Mouse (Mus musculus): Measurements from ENCODE around the gene Dner. TPM values are rescaled to one million over a fixed set of nuclear protein-coding genes. Genes with fewer than 3 reads are reported as not detected.

Dner gene
- polyA plus RNA-seq, 1 experiment from 2014 or later = 3.7 TPM

- no peak overlapping the region for H3K9ac ChIP-seq
- H3K4me3 ChIP-seq (replicated peaks) = no peak overlapping the region
- no peaks in the 10 kb centered on the region for H3K36me3 ChIP-seq
- WGBS = 82% methylated on average over 5 of the region's 5 CpGs
- no peaks in the 10 kb centered on the region for H3K4me1 ChIP-seq
- H3K9me3 ChIP-seq = no peaks in the 10 kb centered on the region
- H3K27me3 ChIP-seq (replicated peaks) = no peaks in the 10 kb centered on the region
- no peak overlapping the region for H3K27ac ChIP-seq
- H3K4me2 ChIP-seq = no peak overlapping the region
- no peak; the same call in 1 of the 2 replicates for ATAC-seq (ENCODE audit: insufficient read depth, low FRiP score, low read depth)
Observed at GRCm38 (mm10) chr1:84405551-84406290, 290.3 kb downstream of the Dner start.

DNA sequence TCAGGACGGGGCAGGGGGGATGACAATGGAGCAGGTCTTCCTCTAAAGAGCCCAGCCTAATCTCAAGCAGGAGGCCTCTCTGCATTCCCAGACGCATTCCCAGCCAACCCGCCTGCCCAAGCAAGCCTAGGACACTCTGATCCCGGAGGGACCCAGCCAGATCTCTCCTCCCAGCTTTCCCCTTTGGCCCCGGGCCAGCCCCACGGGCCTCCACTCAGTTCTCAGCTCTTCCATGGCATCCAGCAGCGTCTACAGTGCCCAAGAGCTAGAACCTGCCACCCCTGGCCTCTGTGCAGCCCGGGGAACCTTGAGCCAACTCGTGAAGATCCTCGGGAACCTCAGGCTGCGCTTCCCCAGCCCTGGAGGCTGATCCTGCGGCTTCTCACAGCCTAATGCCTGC lies 291.1 kb downstream of the Dner start:
- no peaks in the 10 kb centered on the region for H3K4me1 ChIP-seq
- H3K27ac ChIP-seq = no peak overlapping the region
- no peak overlapping the region for H3K9ac ChIP-seq
- no peaks in the 10 kb centered on the region for H3K27me3 ChIP-seq (replicated peaks)
- no peak overlapping the region for H3K4me2 ChIP-seq
- no peak overlapping the region for H3K4me3 ChIP-seq (replicated peaks)
- WGBS = 45% methylated on average over 12 of the region's 12 CpGs
- H3K9me3 ChIP-seq = no peaks in the 10 kb centered on the region
- ATAC-seq (ENCODE audit: insufficient read depth, low FRiP score, low read depth) = no peak
- H3K36me3 ChIP-seq = no peaks in the 10 kb centered on the region

GRCm38 (mm10) chr1:84402154-84402553 lies 293.9 kb downstream of the Dner start:
- Histone ChIP-seq H3K9me3 (no peaks in the 10 kb centered on the region), H3K36me3 (no peaks in the 10 kb centered on the region), H3K4me3 (replicated peaks) (no peak overlapping the region), H3K27ac (no peak overlapping the region), H3K4me1 (no peaks in the 10 kb centered on the region), H3K27me3 (replicated peaks) (no peaks in the 10 kb centered on the region), H3K4me2 (no peak overlapping the region), H3K9ac (no peak overlapping the region)
- ATAC-seq (ENCODE audit: insufficient read depth, low FRiP score, low read depth) = no peak
- WGBS = 69% methylated on average over 1 of the region's 1 CpGs

- no peaks in the 10 kb centered on the region for H3K36me3 ChIP-seq
- H3K4me1 ChIP-seq = no peaks in the 10 kb centered on the region
- H3K27me3 ChIP-seq (replicated peaks) = no peaks in the 10 kb centered on the region
- no peak overlapping the region for H3K27ac ChIP-seq
- no peak overlapping the region for H3K9ac ChIP-seq
- no peaks in the 10 kb centered on the region for H3K9me3 ChIP-seq
- 73% methylated on average over 3 of the region's 3 CpGs for WGBS
- no peak overlapping the region for H3K4me2 ChIP-seq
- no peak for ATAC-seq (ENCODE audit: insufficient read depth, low FRiP score, low read depth)
- H3K4me3 ChIP-seq (replicated peaks) = no peak overlapping the region
Observed at GRCm38 (mm10) chr1:84399671-84400070, 296.4 kb downstream of the Dner start.

DNA sequence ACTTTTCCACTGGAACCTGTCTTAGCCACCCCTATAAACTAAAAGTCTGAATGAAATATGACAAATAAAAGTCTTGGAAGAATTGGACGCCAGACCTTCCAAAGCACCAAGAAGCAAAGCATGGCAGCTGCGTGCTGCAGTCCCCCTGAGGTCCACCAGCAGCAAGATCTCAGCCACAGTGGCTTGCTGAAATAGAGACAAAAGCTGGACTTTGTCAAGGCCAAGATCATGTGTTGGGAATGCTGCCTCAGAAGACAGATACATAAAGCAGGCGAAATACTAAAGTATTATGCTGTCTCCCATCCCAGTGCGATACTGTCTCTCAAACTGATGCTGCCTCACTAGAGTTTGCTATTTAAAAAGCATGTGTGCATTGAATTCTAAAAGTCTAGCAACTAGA lies 296.9 kb downstream of the Dner start:
- no peak overlapping the region for H3K9ac ChIP-seq
- no peak overlapping the region for H3K27ac ChIP-seq
- no peaks in the 10 kb centered on the region for H3K4me1 ChIP-seq
- H3K27me3 ChIP-seq (replicated peaks) = no peaks in the 10 kb centered on the region
- WGBS = 59% methylated on average over 4 of the region's 4 CpGs
- no peak overlapping the region for H3K4me2 ChIP-seq
- H3K4me3 ChIP-seq (replicated peaks) = no peak overlapping the region
- no peaks in the 10 kb centered on the region for H3K9me3 ChIP-seq
- no peaks in the 10 kb centered on the region for H3K36me3 ChIP-seq
- no peak for ATAC-seq (ENCODE audit: insufficient read depth, low FRiP score, low read depth)

GRCm38 (mm10) chr1:84396787-84397186 lies 299.2 kb downstream of the Dner start:
- Histone ChIP-seq H3K4me3 (replicated peaks) (no peak overlapping the region), H3K27me3 (replicated peaks) (no peaks in the 10 kb centered on the region), H3K4me1 (no peaks in the 10 kb centered on the region), H3K4me2 (no peak overlapping the region), H3K9me3 (no peaks in the 10 kb centered on the region), H3K27ac (no peak overlapping the region), H3K9ac (no peak overlapping the region), H3K36me3 (no peaks in the 10 kb centered on the region)
- ATAC-seq (ENCODE audit: insufficient read depth, low FRiP score, low read depth) = no peak
- 64% methylated on average over 3 of the region's 3 CpGs for WGBS

DNA sequence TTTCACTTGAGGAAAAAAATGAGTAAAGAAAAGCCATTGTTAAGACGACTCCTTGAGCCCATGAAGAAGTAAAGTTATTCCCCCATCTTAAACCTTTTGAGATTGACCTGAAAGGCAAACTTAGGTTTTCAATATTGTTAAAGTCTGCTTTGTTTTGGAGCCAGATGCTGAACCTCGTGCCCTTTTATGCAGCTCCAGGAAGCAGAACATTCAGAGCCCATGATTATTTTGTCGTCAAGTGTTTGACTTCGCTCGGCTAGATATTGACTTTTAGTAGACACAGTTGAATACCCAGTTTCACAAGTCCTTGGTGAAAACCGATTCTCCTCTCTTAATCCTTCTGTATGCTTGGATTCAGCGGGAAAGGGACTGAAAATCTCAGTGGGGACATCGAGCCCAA lies 300.1 kb downstream of the Dner start:
- Histone ChIP-seq H3K9ac (no peak overlapping the region), H3K4me3 (replicated peaks) (no peak overlapping the region), H3K4me1 (no peaks in the 10 kb centered on the region), H3K9me3 (no peaks in the 10 kb centered on the region), H3K27me3 (replicated peaks) (no peaks in the 10 kb centered on the region), H3K4me2 (no peak overlapping the region), H3K27ac (no peak overlapping the region), H3K36me3 (no peaks in the 10 kb centered on the region)
- no peak for ATAC-seq (ENCODE audit: insufficient read depth, low FRiP score, low read depth)
- WGBS = 71% methylated on average over 8 of the region's 8 CpGs

- Histone ChIP-seq H3K27me3 (replicated peaks) (no peaks in the 10 kb centered on the region), H3K9ac (no peak overlapping the region), H3K9me3 (no peaks in the 10 kb centered on the region), H3K27ac (no peak overlapping the region), H3K36me3 (no peaks in the 10 kb centered on the region), H3K4me3 (replicated peaks) (no peak overlapping the region), H3K4me2 (no peak overlapping the region), H3K4me1 (no peaks in the 10 kb centered on the region)
- WGBS = 75% methylated on average over 4 of the region's 4 CpGs
- no peak for ATAC-seq (ENCODE audit: insufficient read depth, low FRiP score, low read depth)
Observed at GRCm38 (mm10) chr1:84390961-84391360, 305.1 kb downstream of the Dner start.

DNA sequence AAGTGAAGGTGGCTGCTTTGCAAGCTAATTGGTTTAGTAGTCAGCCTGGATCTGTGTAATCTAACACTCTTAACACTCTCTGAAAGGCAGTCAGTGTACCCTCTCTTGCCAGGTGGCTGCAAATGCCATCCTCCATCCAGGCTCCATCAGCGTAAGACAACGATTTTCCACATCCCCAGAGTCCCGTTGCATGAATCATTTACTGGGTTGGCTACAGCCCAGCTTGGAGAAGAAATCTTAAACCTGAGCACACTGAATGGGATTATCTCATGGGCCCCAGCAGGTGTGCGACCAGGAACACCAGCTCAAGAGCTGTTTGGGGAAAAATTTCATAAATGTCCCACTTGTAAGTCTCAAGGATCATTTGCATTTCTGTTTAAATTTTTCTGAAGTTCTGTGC lies 308.4 kb downstream of the Dner start:
- Histone ChIP-seq H3K4me1 (no peaks in the 10 kb centered on the region), H3K9me3 (no peaks in the 10 kb centered on the region), H3K36me3 (no peaks in the 10 kb centered on the region), H3K9ac (no peak overlapping the region), H3K27ac (no peak overlapping the region), H3K4me2 (no peak overlapping the region), H3K4me3 (replicated peaks) (no peak overlapping the region), H3K27me3 (replicated peaks) (no peaks in the 10 kb centered on the region)
- ATAC-seq (ENCODE audit: insufficient read depth, low FRiP score, low read depth) = no peak
- 60% methylated on average over 4 of the region's 4 CpGs for WGBS

GRCm38 (mm10) chr1:84386481-84387146 lies 309.4 kb downstream of the Dner start:
- H3K4me2 ChIP-seq = no peak overlapping the region
- no peak overlapping the region for H3K27ac ChIP-seq
- 78% methylated on average over 8 of the region's 8 CpGs for WGBS
- no peaks in the 10 kb centered on the region for H3K4me1 ChIP-seq
- no peak overlapping the region for H3K4me3 ChIP-seq (replicated peaks)
- no peaks in the 10 kb centered on the region for H3K9me3 ChIP-seq
- ATAC-seq (ENCODE audit: insufficient read depth, low FRiP score, low read depth) = no peak
- H3K36me3 ChIP-seq = no peaks in the 10 kb centered on the region
- no peak overlapping the region for H3K9ac ChIP-seq
- no peaks in the 10 kb centered on the region for H3K27me3 ChIP-seq (replicated peaks)

DNA sequence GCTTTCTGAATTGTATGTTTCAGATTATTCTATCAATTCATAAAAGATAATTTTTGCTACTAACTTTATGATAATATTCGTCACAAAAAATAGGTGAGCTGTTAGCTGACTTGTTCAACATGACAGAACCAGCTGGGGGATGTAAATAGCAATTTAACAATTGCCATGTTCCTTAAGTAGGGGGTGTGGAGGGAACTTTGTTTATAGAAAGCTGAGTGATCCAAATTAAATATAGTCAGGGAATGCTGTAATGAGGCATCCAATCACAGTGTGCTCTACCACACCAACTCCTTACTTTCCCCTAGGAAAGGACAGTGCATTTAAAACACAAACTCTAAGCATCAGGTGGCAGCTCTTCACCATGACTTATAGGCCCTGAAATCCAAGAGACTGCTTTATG lies 313.3 kb downstream of the Dner start:
- WGBS = 58% methylated on average over 1 of the region's 1 CpGs
- Histone ChIP-seq H3K27me3 (replicated peaks) (no peaks in the 10 kb centered on the region), H3K9me3 (no peaks in the 10 kb centered on the region), H3K36me3 (no peaks in the 10 kb centered on the region), H3K27ac (no peak overlapping the region), H3K4me3 (replicated peaks) (no peak overlapping the region), H3K9ac (no peak overlapping the region), H3K4me2 (no peak overlapping the region), H3K4me1 (no peaks in the 10 kb centered on the region)
- no peak for ATAC-seq (ENCODE audit: insufficient read depth, low FRiP score, low read depth)

DNA sequence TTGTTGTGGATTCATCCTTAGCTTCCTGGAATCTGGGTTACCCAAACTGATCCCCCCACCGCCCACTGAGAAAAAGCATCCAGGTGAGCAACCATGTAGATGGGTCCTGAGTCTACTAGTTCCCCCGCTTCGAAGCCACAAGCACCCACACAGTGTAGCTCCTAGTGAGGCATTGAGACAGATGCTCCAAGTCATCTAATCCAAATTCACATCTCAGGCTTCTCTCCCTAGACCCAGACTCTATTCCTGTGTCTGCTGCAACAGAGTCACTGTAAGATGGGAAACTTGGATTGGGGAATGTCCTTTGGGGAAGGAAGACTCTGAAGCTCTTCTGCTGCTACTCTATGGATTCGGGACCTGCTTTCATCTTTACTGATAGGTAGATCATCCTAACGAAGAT lies 314.0 kb downstream of the Dner start:
- no peak overlapping the region for H3K9ac ChIP-seq
- WGBS = 94% methylated on average over 5 of the region's 5 CpGs
- no peaks in the 10 kb centered on the region for H3K9me3 ChIP-seq
- no peak overlapping the region for H3K4me3 ChIP-seq (replicated peaks)
- H3K4me1 ChIP-seq = no peaks in the 10 kb centered on the region
- H3K27me3 ChIP-seq (replicated peaks) = no peaks in the 10 kb centered on the region
- no peak for ATAC-seq (ENCODE audit: insufficient read depth, low FRiP score, low read depth)
- no peak overlapping the region for H3K4me2 ChIP-seq
- no peaks in the 10 kb centered on the region for H3K36me3 ChIP-seq
- no peak overlapping the region for H3K27ac ChIP-seq
